Mouse (Mus musculus) lung, postnatal 0 days (tissue): ENCODE measurements around the gene Slc7a15.

Source experiments
- CTCF ChIP-seq: IDR thresholded peaks from 2 replicates; pipeline ENCODE4 v1.5.1; 2016; ENCODE audit warnings: antibody characterized with exemption, mild to moderate bottlenecking
- EP300 ChIP-seq: IDR thresholded peaks from 2 replicates; pipeline ENCODE4 v1.6.1; 2016; ENCODE audit warnings: antibody characterized with exemption, mild to moderate bottlenecking, control low read depth

GRCm38 (mm10) chr12:8495881-8496678 is 102.8 kb downstream of the Slc7a15 start:
- TF ChIP-seq EP300 (peak; percentile 53; the same call in 1 of the 2 replicates), CTCF (no peak)
